Mouse (Mus musculus) retina, adult 2 months (tissue): ENCODE data around the gene Itgb7.
"Not testable (repeated sequence)": the region's sequence is repeated elsewhere in the genome, so short reads cannot be mapped to it uniquely, and the experiment has no call there.

Experiments
- DNase-seq: peaks from one replicate; pipeline ENCODE4 v3.0.0-alpha.2; 2012; ENCODE audit warnings: low read depth, low spot score

The Itgb7 gene

DNA sequence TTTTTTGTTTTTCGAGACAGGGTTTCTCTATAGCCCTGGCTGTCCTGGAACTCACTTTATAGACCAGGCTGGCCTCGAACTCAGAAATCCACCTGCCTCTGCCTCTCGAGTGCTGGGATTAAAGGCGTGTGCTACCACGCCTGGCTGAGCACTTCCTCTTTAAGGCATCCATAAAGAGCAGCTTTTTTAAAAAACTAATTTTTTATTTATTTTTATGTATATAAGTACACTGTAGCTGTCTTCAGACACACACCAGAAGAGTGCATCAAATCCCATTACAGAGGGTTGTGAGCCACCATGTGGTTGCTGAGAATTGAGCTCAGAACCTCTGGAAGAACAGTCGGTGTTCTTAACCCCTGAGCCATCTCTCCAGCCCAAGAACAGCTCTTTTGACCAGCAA, 6.1 kb downstream of the Itgb7 start:
- not testable (repeated sequence) for DNase-seq

DNA sequence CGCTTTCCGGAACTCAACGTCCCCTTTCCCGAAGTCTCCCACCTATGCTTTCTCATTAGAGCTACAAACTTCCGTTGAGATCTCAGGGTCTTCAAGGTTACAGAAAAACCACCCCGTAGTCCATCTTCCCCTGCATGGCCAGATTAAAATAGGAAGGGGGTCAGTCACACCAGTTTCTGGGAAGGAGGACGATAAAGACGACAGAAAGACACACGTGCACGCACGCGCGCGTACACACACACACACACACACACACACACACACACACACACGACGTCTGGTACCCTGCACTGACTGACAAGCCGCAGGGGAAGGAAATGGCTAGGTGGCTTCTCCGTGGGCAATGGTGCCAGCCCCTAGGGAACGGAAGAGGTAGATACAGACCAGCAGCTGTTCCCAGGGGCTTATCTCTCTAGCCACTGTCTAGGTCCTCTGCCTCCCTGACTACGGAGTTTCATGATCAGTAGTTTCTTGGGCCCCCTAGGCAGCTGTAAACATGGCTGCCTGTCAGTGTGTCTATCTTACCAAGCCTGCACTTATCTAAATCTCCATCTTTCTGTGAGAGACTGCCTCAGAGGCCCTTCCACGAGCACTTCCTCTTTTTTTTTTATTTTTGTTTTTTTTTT, 6.6 kb downstream of the Itgb7 start:
- DNase-seq, result no peak

DNA sequence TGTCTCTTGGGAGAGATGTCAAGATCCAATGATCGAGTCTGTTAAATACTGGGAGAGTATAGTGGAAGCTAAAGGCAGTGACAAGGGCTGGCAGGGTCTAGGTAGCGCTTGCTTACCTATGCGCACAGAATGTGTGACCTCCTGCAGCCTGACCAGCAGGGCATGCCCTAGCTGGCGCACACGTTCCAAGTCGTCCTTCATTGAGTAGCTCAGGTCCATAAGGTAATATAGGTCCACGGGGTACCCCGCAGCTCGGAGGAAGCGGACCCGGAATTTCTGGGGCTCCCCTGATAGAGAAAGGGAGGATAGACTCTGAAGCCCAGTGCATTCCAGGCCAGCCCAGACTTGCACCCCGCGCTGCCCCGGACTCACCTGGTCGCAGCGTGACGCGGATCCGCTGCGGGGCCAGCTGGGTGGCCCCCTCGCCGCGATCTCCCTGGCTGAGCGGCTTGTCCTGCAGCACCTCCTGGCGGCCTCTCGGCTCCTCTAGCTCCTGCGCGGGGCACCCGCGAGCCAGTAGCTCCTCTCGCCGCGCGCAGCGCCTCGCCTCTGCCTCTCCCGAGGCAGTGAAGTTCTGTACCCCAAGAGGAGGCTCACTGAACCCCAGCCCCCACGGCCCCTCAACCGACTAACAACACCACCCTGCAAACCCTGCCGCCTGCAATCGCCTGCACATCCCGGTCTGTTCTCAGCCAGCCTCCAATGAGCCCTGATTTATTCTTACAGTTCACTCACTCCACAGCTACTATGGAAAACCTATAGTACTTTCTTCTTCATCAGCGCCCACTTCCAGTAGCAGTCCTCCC, 7.4 kb downstream of the Itgb7 start:
- peak; percentile 46 for DNase-seq

DNA sequence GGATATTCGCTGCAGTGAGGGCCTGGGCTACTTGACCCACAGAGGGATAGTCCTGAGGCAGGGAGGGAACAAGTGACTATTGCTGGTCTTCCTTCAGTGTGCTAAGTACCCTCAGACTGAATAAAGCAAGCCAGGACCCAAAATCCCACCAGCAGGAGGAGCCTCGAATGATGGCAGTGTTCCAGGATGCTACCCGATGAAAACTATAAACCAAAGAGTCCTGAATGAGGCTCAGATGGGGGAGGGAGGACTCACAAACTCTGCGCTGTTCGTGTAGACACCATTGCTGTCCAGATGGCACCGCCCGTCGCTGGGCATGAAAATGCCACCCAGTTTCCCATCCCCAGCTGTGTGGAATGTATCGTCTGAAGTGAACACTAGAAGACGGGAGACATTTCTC, 9.4 kb downstream of the Itgb7 start:
- no peak for DNase-seq

DNA sequence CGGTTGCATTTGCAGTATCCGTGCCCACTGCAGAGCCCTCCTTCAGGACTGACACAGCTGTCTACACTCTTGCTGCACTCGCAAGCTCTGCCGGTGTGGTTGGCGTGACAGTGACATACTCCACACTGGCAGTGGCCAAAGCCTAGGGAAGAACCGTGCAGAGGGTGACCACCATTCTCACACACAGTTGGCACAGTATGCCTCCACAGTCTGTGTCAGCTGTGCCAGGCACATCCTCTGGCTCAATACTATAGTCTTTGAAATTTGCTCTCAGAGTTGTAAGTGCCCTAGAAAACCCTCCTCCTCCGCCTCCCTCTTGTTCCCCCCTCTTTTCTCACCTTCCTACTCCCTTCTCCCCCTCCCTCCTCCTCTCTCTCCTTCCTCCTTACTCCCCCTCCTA, 14.4 kb downstream of the Itgb7 start:
- DNase-seq, result no peak

DNA sequence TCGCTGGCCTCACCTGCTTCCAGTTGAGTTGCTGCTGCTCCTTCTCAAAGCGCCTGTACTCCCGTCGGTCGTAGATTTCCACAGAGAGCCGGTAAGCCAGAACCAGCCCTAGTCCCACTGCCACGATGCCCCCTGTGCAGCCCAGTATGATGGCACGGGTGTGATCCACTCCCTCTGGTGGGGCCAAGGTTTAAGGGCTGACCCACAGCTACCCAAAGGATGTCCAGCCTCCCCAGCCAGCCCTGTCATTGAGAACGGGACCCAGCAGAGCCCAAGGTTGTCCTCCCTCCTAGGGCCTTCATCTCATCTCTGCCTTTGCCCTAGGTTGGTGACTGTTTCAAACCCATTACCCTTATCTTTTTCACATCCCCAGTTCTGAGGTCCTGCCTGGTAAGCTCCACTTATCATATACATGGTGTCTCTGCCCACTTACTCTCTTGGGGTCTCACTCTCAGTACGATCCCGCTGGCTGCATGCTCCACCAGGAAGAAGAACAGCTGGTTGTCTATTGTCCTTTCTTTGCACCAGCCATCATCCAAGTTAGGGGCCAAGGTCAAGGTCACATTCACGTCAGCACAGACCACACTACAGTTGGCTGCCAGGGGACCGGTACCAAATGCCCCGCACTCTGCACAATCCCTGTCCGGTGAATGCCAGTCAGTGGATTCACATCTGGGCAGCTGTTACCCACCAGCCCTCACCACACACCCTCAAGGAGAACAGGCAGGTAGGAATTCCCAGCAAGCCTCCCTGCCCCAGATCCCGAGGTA, 15.1 kb downstream of the Itgb7 start:
- DNase-seq, result no peak

DNA sequence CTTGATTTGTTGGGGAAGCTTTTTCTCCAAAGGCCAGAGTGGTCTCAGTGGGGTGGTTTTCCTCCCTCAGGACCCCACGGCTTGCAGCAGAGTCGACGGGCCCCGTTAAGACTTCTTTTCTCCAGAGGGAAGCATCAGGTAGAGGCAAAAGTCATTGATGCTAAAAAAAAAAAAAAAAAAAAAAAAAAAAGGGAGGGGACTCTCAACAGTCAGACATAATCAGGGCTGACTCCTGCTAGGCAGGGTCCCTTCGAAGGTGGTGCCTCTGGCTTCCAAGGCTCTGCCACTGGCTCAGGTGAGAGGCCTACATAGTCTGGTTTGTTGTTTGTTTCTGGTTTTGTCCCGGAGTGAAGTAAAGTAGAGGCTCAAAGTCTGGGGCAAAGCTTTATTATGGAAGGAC, 16.1 kb downstream of the Itgb7 start:
- DNase-seq, result no peak

DNA sequence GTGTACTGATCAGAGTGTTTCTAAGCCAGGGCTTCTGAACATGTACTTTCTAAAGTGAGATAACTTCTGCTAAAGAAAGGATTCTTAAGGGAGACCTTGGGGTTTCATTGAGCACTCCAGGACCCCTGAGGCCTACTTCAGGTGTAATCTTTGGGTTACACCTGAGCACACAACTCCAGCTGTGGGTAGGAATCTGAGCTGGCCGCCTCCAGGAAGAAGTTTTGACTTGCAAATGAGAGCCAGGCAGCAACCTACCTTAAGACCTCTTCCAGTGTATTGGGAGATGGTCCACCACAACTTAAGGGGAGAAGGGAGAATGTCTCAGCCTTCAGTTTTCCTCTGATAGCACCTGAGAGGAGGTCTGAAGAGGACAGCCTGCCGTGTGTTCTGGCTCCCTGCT, 17.6 kb downstream of the Itgb7 start:
- DNase-seq, result no peak

DNA sequence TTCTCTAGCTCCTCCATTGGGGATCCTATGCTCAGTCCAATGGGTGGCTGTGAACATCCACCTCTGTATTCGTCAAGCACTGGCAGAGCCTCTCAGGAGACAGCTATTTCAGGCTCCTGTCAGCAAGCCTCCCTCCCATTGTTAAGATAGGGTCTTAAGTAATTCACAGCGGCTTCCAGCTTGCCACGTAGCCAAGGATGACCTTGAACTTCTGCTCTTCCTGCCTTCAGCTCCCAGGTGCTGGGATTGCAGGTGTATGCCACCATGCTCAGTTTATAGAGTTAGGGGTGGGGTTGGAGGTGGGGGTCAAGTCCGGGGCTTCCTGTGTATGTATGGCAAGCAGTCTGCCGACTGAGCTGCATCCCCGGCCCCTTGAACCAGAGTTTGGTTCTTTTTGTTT, 19.8 kb downstream of the Itgb7 start:
- DNase-seq, result no peak

DNA sequence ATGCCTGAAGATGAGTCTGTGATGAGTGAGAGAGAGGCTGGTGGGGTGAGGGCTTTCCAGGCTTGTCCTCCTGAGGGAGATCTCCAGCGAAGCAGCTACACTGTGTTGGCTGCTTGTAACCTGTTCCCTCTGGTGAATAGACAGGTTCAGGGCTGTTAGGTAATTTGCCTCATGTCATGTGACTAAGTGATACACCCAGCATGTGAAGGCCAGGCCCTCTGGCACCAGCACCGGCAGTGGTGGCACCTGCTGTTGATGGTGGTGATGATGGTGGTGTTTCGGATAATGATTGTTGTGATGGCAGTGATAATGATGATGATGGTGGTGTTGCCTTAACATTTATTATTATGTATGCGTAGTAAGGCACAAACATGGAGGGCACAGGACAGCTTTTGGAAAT, 20.9 kb downstream of the Itgb7 start:
- no peak for DNase-seq

DNA sequence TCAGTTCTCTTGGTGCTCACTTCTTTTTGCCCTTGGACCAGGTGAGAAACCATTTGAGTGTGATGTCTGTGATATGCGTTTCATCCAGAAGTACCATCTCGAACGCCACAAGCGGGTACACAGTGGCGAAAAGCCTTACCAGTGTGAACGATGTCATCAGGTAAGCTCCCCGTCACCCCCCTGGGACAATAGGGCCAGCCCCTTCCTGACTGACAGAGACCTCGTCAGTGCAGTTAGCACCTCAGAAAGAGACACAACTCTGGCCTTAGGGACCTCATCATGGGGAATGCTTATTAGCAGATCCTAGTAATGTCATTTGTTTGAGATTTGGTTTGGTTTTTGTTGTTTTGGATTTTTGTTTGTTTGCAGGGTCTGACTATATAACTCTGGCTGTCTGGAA, 22.6 kb downstream of the Itgb7 start:
- DNase-seq, result no peak

DNA sequence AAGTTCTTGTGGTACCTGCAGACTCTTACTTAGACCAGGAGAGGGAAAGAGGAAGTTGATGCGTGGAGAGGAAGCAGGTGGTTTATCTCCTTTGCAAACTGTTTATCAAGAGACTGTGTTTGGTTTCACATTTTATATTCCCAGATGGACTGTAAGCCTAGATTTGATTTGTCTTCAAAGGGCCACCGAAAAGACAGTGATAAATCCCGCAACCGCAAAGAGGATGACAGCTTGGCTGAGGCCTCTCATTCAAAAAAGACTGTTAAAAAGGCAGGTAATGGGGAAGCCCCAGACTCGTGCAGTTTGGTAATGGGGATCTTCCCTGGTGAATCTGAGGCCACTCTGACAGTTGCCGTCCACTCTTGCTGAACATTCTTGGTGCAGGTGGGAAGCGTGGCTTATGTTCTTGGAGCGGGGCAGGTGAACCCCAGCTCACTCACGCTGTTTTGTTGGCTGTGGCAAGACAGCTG, 23.6 kb downstream of the Itgb7 start:
- no peak for DNase-seq

DNA sequence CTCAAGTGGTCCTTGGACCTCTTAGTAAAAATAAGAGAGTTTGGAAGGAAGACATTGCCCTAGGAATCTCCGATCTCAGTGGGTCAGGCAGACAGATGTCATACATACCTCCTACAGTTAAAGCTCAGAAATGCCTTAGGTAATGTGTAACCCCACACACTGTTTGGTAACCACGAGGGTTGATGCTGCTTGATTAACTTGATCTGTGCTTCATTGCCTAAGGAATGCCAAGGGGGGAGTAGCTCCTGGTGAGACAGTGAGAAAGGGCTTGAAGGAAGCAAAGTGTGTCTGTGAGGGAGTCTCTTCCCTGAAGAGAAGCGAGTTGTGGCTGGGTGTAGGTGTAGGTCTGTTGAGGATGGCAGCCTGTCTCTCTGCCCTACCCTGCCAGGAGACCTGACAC, 24.4 kb downstream of the Itgb7 start:
- no peak for DNase-seq

DNA sequence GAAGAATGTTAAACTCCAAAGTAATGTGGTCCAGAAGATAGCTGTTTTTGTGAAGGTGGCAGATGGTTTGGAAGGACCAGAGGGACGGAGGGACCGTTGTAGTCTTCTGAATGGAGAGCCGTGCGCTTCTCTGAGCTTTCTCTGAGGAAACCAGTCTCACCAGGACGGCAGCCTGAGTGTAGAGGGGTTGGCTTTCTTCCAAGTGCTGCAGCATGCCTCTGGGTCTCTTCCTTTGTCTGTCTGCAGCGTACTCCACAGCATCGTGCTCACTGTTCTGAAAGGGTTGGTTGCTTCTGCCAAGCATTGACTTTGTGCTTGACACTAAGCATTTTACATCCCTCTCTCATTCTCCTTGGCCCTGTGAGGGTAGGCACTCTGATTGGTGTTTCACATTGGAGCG, 26.0 kb downstream of the Itgb7 start:
- no peak for DNase-seq

DNA sequence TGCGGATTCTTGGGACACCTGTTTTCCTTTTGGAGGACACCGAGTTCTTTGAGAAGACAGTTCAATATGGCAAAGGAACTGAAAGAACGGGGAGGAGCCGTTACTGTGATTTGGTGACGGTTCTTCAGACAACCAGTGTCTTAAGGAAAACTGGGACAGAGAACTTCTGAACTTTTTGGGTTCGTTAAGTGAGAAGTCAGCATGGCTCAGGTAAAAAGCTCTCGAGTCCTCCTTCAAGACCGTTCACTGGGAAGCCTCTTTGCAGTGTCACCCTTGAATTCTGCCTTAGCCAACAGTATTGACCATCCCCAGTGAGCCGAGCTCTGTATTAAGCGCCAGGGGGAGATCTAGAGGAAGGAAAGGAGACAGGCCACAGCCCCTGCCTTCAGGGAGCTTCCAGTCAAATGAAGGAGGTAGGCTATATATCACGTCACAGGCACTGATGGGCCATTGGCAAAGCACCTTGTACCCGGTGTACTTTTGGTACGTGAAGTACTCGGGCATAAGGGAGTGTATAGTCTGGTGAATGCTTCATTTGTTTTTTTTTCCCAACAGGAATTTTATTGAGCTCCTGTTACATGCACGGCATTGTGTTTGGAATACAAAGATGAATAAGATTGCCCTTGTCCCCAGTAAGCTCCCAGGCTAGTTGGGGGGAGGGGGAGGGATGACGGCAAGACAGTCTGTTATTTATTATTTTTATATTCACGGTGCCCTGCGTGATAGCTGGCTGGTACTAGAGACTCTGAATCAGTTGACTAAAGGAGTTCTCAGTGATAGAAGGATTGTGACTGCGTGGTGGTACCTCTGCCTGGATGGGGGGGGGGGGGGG, 26.9 kb downstream of the Itgb7 start, which contains the start of gene Csad:
TSS of gene Csad (minus strand) at position 51 of the 832 bp plus-strand sequence.
- no peak for DNase-seq

DNA sequence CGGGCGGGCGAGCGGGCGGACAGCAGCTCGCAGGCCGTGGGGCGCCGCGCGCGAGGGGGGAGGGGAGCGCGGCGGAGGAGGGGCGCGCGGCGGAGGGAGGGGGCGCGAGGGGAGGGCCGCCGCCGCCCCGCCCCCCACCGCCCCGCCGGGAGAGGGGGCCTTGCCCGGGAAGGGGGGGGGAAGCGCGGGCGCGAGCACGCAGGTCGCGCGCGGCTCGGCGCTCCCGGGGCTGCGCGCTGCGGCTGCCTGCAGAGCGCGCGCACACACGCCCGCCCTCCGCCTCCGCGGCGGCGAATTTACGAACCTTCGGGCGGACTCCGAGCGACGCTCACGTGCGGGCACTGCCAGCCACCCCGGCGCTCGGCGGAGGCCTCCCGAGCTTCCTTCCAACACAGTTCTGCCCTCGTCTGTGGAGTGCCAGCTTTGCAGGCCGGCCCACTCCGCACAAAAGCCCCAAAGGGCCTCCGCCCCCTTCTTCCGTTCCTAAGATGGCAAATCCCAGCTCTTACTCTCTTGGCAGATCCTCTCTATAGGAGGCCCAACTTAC, 27.8 kb downstream of the Itgb7 start:
- peak; percentile 32 for DNase-seq

DNA sequence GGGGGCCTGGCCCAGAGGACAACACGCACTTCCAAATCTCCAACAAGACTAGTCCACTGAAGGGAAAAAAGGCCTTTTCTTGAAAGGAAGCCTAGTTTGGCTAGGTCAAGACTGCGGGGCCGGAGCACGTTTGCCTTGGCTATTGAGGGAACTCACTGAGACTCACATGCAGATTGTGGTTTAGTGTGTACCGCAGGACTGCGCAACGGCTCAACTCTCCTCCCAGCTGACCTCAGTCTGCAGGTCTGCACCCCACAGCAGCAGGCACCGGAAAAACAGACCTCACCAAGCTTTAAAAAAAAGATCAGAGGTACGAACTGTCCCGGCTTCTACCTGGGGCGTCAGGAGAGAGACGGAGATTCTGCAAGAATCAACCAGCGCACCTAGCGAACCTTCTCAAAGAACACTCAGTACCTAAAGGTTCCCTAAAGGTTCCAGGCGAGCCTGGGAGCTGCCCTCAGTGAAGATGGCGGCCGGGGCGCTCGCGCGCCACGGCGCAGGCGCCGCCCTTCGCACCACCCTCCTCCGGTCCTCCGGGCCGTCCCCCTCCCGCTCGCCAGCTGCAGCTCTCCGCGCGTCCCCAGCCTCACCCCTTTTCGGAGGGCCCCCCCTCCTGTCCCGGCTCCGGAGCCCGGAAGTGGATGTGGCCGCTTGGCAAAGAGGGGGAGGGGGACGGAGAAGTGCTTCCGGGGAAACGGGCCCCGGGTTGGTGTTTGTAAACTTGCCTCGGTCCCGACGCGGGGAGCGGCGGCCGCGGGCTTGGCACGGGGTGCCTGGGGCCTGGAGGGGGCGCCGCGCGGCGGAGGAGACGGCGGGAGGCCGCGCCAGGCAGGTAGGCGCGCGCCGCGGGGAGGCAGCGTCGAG, 28.5 kb downstream of the Itgb7 start, which contains the start of gene Zfp740:
TSS of gene Zfp740 (plus strand) at position 279 of the 864 bp plus-strand sequence.
- DNase-seq, result peak; percentile 90

DNA sequence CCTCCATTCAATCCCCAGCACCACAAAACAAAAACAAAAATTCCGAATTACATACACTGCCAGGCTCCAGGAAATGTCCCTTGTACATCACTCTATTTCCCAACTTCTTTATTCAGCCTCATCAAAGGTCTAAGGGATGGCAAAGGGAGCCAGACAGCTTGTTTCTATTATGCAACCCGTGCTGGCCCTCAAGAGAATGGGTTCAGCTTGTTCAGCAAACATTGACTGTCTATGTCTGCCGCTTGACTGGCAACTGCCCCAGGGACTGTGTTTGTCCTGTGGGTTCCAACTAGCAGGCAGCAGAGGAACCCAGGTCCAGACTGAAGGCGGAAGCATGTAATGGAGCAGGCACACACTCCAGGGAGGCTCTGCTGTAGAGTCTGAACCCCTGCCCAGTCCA, 32.9 kb downstream of the Itgb7 start:
- no peak for DNase-seq

DNA sequence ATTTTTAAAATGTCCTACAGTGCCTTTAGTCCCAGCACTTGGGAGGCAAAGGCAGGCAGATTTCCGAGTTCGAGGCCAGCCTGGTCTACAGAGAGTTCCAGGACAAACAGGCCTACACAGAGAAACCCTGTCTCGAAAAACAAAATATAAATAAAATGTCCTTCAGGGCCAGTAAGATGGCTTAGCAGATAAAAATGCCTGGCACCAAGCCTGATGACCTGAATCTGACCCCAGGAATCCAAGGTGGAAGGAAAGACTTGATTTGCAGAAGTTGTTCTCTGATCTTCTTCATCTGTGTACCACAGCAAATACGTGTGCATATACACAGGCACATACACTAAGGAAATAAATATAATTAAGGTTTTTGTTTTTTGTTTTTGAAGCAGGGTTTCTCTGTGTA, 36.4 kb downstream of the Itgb7 start:
- no peak for DNase-seq

DNA sequence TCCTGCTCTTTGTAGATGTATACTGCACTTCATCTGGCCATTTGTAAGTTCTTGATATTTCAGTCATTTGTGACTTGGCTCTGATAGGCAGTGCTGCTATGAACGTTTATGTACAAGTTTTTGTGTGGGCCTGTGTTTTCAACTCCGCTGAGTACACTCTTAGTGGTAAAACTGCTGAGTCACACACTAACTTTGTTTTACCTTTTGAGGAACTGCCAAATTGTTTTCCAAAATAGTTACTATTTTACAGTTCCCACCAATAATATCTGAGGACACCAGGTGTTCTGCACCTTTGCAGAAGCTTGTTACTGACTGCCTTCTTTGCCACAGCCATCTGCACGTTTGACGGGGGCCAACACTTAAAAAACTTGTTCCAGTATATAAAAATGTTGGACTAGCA, 37.3 kb downstream of the Itgb7 start:
- no peak for DNase-seq
